ENCODE assay signal across 1 mouse cellular context in genomic region chr1:75477264-75477965, GRCm38 (mm10).
TF ChIP-seq lines count a peak whose summit lies in the region.

No protein-coding gene starts in this region.

TF ChIP-seq in C2C12, 6 proteins besides CTCF, POLR2A, EP300 and RAD21:
- TF ChIP-seq FOSL1 (IDR thresholded peaks at IDR 0.05; ENCODE audit: insufficient read depth, low read length, poor library complexity, severe bottlenecking) (no peak), MYOD1 (IDR thresholded peaks at IDR 0.05; ENCODE audit: control insufficient read depth, insufficient read length, low read depth) (peak; percentile 35)
